Mouse (Mus musculus) ovary, postnatal 10 days (tissue): ENCODE results near the gene Cacng6.

ENCODE experiments used
- DNase-seq: peaks from one replicate; pipeline ENCODE4 v3.0.0; 2022; ENCODE audit warnings: low spot score

Cacng6 gene

GRCm38 (mm10) chr7:3420466-3420865 is 3.5 kb upstream of the Cacng6 start:
- DNase-seq = no peak

- DNase-seq = no peak
Measured at GRCm38 (mm10) chr7:3421297-3421696, 2.7 kb upstream of the Cacng6 start.

GRCm38 (mm10) chr7:3422051-3422450 is 1.9 kb upstream of the Cacng6 start:
- DNase-seq = no peak

- no peak for DNase-seq
Measured at GRCm38 (mm10) chr7:3423430-3423829, 565 bp upstream of the Cacng6 start.

GRCm38 (mm10) chr7:3425141-3425540 is 1.1 kb downstream of the Cacng6 start:
- no peak for DNase-seq

GRCm38 (mm10) chr7:3430161-3430560 is 6.2 kb downstream of the Cacng6 start:
- DNase-seq = no peak

GRCm38 (mm10) chr7:3432066-3432465 is 8.1 kb downstream of the Cacng6 start:
- no peak for DNase-seq

- DNase-seq = no peak
Measured at GRCm38 (mm10) chr7:3437941-3438340, 13.9 kb downstream of the Cacng6 start.

- DNase-seq = no peak
Measured at GRCm38 (mm10) chr7:3439984-3440383, 16.0 kb downstream of the Cacng6 start.

- DNase-seq = no peak
Measured at GRCm38 (mm10) chr7:3440526-3440925, 16.5 kb downstream of the Cacng6 start.

GRCm38 (mm10) chr7:3442476-3443062 is 18.6 kb downstream of the Cacng6 start:
- DNase-seq = no peak

GRCm38 (mm10) chr7:3444678-3445077 is 20.7 kb downstream of the Cacng6 start:
- no peak for DNase-seq

GRCm38 (mm10) chr7:3446584-3446983 is 22.6 kb downstream of the Cacng6 start:
- no peak for DNase-seq

GRCm38 (mm10) chr7:3447026-3447425 is 23.0 kb downstream of the Cacng6 start:
- no peak for DNase-seq

- DNase-seq = peak; percentile 62
Measured at GRCm38 (mm10) chr7:3448737-3449454, 24.9 kb downstream of the Cacng6 start.

- no peak for DNase-seq
Measured at GRCm38 (mm10) chr7:3450671-3451070, 26.7 kb downstream of the Cacng6 start.

GRCm38 (mm10) chr7:3451161-3451560 is 27.2 kb downstream of the Cacng6 start:
- no peak for DNase-seq

GRCm38 (mm10) chr7:3452821-3453485 is 29.0 kb downstream of the Cacng6 start:
- no peak for DNase-seq

- no peak for DNase-seq
Measured at GRCm38 (mm10) chr7:3453486-3454183, 29.6 kb downstream of the Cacng6 start.

- no peak for DNase-seq
Measured at GRCm38 (mm10) chr7:3457111-3457840, 33.3 kb downstream of the Cacng6 start.

GRCm38 (mm10) chr7:3457841-3458217 is 33.8 kb downstream of the Cacng6 start:
- no peak for DNase-seq

GRCm38 (mm10) chr7:3460261-3460660 is 36.3 kb downstream of the Cacng6 start:
- no peak for DNase-seq
